8 mouse cellular contexts compared by ENCODE assay signal in the genomic region with DNA sequence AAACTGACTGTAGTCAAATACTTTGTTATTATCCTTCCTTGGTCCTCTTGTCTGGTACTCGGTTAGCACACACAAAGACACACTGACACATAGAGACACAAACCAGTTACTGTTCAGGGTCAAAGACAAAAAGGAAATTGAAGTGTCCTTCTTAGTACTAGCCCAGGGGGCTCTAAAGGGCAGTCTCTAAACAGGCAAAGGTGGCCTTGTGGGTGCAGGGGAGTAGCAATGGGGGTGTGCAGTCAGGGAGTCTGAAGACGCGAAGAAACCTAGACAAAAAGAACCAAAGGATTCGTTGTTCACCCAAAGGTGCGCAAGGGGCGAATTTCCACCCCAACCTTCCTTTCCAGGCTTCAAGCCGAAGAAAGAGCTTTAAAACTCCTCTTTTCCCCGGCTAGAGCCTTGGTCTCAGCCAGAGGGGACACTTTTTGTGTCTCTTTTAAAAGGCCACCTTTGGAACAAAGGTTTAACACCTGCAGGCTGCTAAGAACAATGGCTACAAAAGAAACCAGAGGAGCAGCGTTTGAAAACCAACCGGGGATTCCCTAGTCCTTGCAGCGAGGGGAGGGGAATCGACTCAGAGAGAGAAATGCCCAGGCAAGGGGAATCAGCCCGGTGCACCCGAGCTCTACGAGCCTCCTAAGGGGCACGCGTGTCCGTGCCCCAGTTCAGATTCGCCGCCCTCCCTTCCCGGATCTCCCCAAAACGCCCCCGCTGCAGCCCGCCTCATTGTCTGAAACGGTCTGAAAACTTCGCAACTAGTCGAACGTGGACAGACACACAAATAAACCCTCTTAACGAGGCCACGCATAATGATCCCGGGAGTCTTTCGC. TPM values are rescaled to one million over a fixed set of nuclear protein-coding genes. Genes with fewer than 3 reads are reported as not detected.
DNase-seq lines count a peak whose midpoint lies in the region; ATAC-seq and TF ChIP-seq lines count a peak whose summit lies in the region.

No protein-coding gene starts in this region.

- no peaks in the 10 kb centered on the region for H3K27me3 ChIP-seq in forebrain, embryonic 11.5 days (ENCODE audit: control insufficient read depth, insufficient read depth, low read length)
- H3K27me3 ChIP-seq in hindbrain, embryonic 11.5 days (ENCODE audit: control insufficient read depth, insufficient read depth, low read length): no peaks in the 10 kb centered on the region
- no peaks in the 10 kb centered on the region for H3K27me3 ChIP-seq in limb, embryonic 11.5 days (ENCODE audit: control insufficient read depth, insufficient read depth, low read length)
- H3K27me3 ChIP-seq in midbrain, postnatal 0 days (ENCODE audit: insufficient read depth, low read length): no peaks in the 10 kb centered on the region
- H3K27me3 ChIP-seq in stomach, embryonic 15.5 days (replicated peaks): no peaks in the 10 kb centered on the region

- ATAC-seq in forebrain, embryonic 11.5 days (replicated peaks; ENCODE audit: low FRiP score): no peak
- no peak for ATAC-seq in hindbrain, embryonic 11.5 days (ENCODE audit: low FRiP score)
- ATAC-seq in limb, embryonic 11.5 days (ENCODE audit: insufficient number of reproducible peaks, low FRiP score, low TSS enrichment, low read depth): no peak
- ATAC-seq in midbrain, postnatal 0 days (ENCODE audit: low FRiP score): no peak
- ATAC-seq in stomach, embryonic 15.5 days (ENCODE audit: insufficient read depth, low FRiP score, low read depth): no peak

- peak overlapping the region; percentile 87 for H3K27ac ChIP-seq in forebrain, embryonic 11.5 days (ENCODE audit: low read depth, low read length)
- H3K27ac ChIP-seq in hindbrain, embryonic 11.5 days (ENCODE audit: low read depth, low read length): peak overlapping the region; percentile 94
- no peak overlapping the region for H3K27ac ChIP-seq in limb, embryonic 11.5 days (replicated peaks; ENCODE audit: low read depth, low read length)
- H3K27ac ChIP-seq in midbrain, postnatal 0 days (ENCODE audit: low read depth, low read length): peak overlapping the region; percentile 94
- H3K27ac ChIP-seq in stomach, embryonic 15.5 days: peak overlapping the region; percentile 89

- no peaks in the 10 kb centered on the region for H3K9me3 ChIP-seq in forebrain, embryonic 11.5 days (ENCODE audit: control insufficient read depth, low read length)
- H3K9me3 ChIP-seq in hindbrain, embryonic 11.5 days (ENCODE audit: control insufficient read depth, low read length): no peaks in the 10 kb centered on the region
- H3K9me3 ChIP-seq in limb, embryonic 11.5 days (ENCODE audit: control insufficient read depth, low read length): no peaks in the 10 kb centered on the region
- no peaks in the 10 kb centered on the region for H3K9me3 ChIP-seq in midbrain, postnatal 0 days (ENCODE audit: low read length)
- no peaks in the 10 kb centered on the region for H3K9me3 ChIP-seq in stomach, embryonic 15.5 days

- WGBS in forebrain, embryonic 11.5 days: under 1% methylated on average over 32 of the region's 32 CpGs
- 0% methylated on average over 32 of the region's 32 CpGs for WGBS in hindbrain, embryonic 11.5 days
- WGBS in limb, embryonic 11.5 days: under 1% methylated on average over 32 of the region's 32 CpGs
- WGBS in midbrain, postnatal 0 days: under 1% methylated on average over 32 of the region's 32 CpGs
- 2% methylated on average over 30 of the region's 32 CpGs for WGBS in stomach, embryonic 15.5 days

- H3K9ac ChIP-seq in forebrain, embryonic 11.5 days (ENCODE audit: low read length): peak overlapping the region; percentile 98
- peak overlapping the region; percentile 90 for H3K9ac ChIP-seq in hindbrain, embryonic 11.5 days (ENCODE audit: low read depth, low read length)
- H3K9ac ChIP-seq in limb, embryonic 11.5 days (ENCODE audit: low read length): peak overlapping the region; percentile 94
- peak overlapping the region; percentile 90 for H3K9ac ChIP-seq in midbrain, postnatal 0 days (replicated peaks; ENCODE audit: low read length, poor library complexity, severe bottlenecking)
- H3K9ac ChIP-seq in stomach, embryonic 15.5 days: peak overlapping the region; percentile 85

- H3K4me2 ChIP-seq in forebrain, embryonic 11.5 days (ENCODE audit: low read depth, low read length, severe bottlenecking): peak overlapping the region; percentile 63
- peak overlapping the region; percentile 61 for H3K4me2 ChIP-seq in hindbrain, embryonic 11.5 days (replicated peaks; ENCODE audit: low read depth, low read length)
- H3K4me2 ChIP-seq in limb, embryonic 11.5 days (ENCODE audit: low read depth, severe bottlenecking): peak overlapping the region; percentile 87
- peak overlapping the region; percentile 66 for H3K4me2 ChIP-seq in midbrain, postnatal 0 days (ENCODE audit: low read depth, low read length, poor library complexity, severe bottlenecking)
- H3K4me2 ChIP-seq in stomach, embryonic 15.5 days: peak overlapping the region; percentile 91

- H3K4me1 ChIP-seq in forebrain, embryonic 11.5 days (replicated peaks; ENCODE audit: control insufficient read depth, insufficient read depth, low read length): peaks cover 16% of the 10 kb centered on the region
- H3K4me1 ChIP-seq in hindbrain, embryonic 11.5 days (replicated peaks; ENCODE audit: control insufficient read depth, insufficient read depth, low read length): peaks cover 3% of the 10 kb centered on the region; the same call in 1 of the 2 replicates
- peaks cover 21% of the 10 kb centered on the region for H3K4me1 ChIP-seq in limb, embryonic 11.5 days (ENCODE audit: control insufficient read depth, insufficient read depth, low read length)
- H3K4me1 ChIP-seq in midbrain, postnatal 0 days (ENCODE audit: insufficient read depth, low read length): 0 out of 2 replicates have a peak, but pooled peaks cover 7% of the 10 kb centered on the region
- H3K4me1 ChIP-seq in stomach, embryonic 15.5 days: 0 out of 2 replicates have a peak, but pooled peaks cover 11% of the 10 kb centered on the region

- DNase-seq in CD8-positive naive resting alpha-beta T cell, adult 2 months (ENCODE audit: low read depth in 2 of 2, low spot score in 2 of 2): peak; percentile 25 to 49
- peak; percentile 73 for DNase-seq in T-cell, adult 2 months (ENCODE audit: low spot score)
- peak; percentile 77 for DNase-seq in forebrain, embryonic 11.5 days (ENCODE audit: low spot score)
- peak; percentile 70 for DNase-seq in hindbrain, embryonic 11.5 days (ENCODE audit: low spot score)
- peak; percentile 72 for DNase-seq in limb, embryonic 11.5 days (ENCODE audit: low spot score)
- DNase-seq in midbrain, postnatal 0 days (ENCODE audit: low spot score): peak; percentile 53
- no peak for DNase-seq in urinary bladder, adult 2 months (ENCODE audit: low spot score)

- TF ChIP-seq CTCF in midbrain, postnatal 0 days (IDR thresholded peaks at IDR 0.05): no peak

- no peaks in the 10 kb centered on the region for H3K36me3 ChIP-seq in forebrain, embryonic 11.5 days (ENCODE audit: control insufficient read depth, insufficient read depth, low read length)
- H3K36me3 ChIP-seq in hindbrain, embryonic 11.5 days (ENCODE audit: control insufficient read depth, insufficient read depth, low read length): no peaks in the 10 kb centered on the region
- H3K36me3 ChIP-seq in limb, embryonic 11.5 days (ENCODE audit: control insufficient read depth, insufficient read depth, low read length): no peaks in the 10 kb centered on the region
- H3K36me3 ChIP-seq in midbrain, postnatal 0 days (ENCODE audit: insufficient read depth, low read length): no peaks in the 10 kb centered on the region
- no peaks in the 10 kb centered on the region for H3K36me3 ChIP-seq in stomach, embryonic 15.5 days

- peak overlapping the region; percentile 81 for H3K4me3 ChIP-seq in forebrain, embryonic 11.5 days (ENCODE audit: low read depth, low read length)
- H3K4me3 ChIP-seq in hindbrain, embryonic 11.5 days (ENCODE audit: low read depth, low read length): peak overlapping the region; percentile 79
- peak overlapping the region; percentile 72 for H3K4me3 ChIP-seq in limb, embryonic 11.5 days (ENCODE audit: low read depth, low read length)
- peak overlapping the region; percentile 95 for H3K4me3 ChIP-seq in midbrain, postnatal 0 days (ENCODE audit: low read depth, low read length)
- H3K4me3 ChIP-seq in stomach, embryonic 15.5 days (replicated peaks): peak overlapping the region; percentile 76

RNA-seq across cellular contexts. Expression of a gene that starts 2.3 kb away (rescaled TPM):
- polyA plus RNA-seq in forebrain, embryonic 11.5 days (2014; fragmentation: Nextera tagmentation; extraction: Ambion mirVana): 57.4 and 59.5 TPM in 2 replicates
- 63.3 and 71.3 TPM in 2 replicates for polyA plus RNA-seq in hindbrain, embryonic 11.5 days (2014; fragmentation: Nextera tagmentation; extraction: Ambion mirVana)
- 56.1 and 56.2 TPM in 2 replicates for polyA plus RNA-seq in limb, embryonic 11.5 days (2014; fragmentation: Nextera tagmentation; extraction: Ambion mirVana)
- total RNA-seq in midbrain, postnatal 0 days (2014; rRNA removed): 185 and 189 TPM in 2 replicates
- 110 and 112 TPM in 2 replicates for polyA plus RNA-seq in midbrain, postnatal 0 days (2015; fragmentation: Nextera tagmentation; extraction: Ambion mirVana)
- polyA plus RNA-seq in stomach, embryonic 15.5 days (2015; fragmentation: Nextera tagmentation; extraction: Ambion mirVana): 22.3 and 22.5 TPM in 2 replicates
- polyA plus RNA-seq in urinary bladder, adult 2 months (2012; rRNA removed): 5.7 and 6.1 TPM in 2 replicates
